Mouse (Mus musculus): Measurements from ENCODE around the gene Slc51a.

Gene Slc51a

GRCm38 (mm10) chr16:32434691-32435090, 53.0 kb downstream of the Slc51a start:
- in situ Hi-C loops (cut with MboI, MseI), result loop anchor here in 1 of 2 experiments (25.0 kb wide), 1 partner anchor 1528 kb away; the partner anchor contains the start of gene Umps

GRCm38 (mm10) chr16:32434066-32434465, 53.6 kb downstream of the Slc51a start:
- in situ Hi-C loops (cut with MboI, MseI), result loop anchor here in 1 of 2 experiments (25.0 kb wide), 1 partner anchor 1528 kb away; the partner anchor contains the start of gene Umps

GRCm38 (mm10) chr16:32433138-32433537, 54.5 kb downstream of the Slc51a start:
- in situ Hi-C loops (cut with MboI, MseI), result loop anchor here in 1 of 2 experiments (25.0 kb wide), 1 partner anchor 1529 kb away; the partner anchor contains the start of gene Umps

- in situ Hi-C loops (cut with MboI, MseI), result loop anchor here in 1 of 2 experiments (25.0 kb wide), 1 partner anchor 1530 kb away; the partner anchor contains the start of gene Umps
These were observed 55.8 kb downstream of the Slc51a start for GRCm38 (mm10) chr16:32431926-32432325.

GRCm38 (mm10) chr16:32431047-32431591, 56.6 kb downstream of the Slc51a start:
- in situ Hi-C loops (cut with MboI, MseI), result loop anchor here in 1 of 2 experiments (25.0 kb wide), 1 partner anchor 1531 kb away; the partner anchor contains the start of gene Umps

DNA sequence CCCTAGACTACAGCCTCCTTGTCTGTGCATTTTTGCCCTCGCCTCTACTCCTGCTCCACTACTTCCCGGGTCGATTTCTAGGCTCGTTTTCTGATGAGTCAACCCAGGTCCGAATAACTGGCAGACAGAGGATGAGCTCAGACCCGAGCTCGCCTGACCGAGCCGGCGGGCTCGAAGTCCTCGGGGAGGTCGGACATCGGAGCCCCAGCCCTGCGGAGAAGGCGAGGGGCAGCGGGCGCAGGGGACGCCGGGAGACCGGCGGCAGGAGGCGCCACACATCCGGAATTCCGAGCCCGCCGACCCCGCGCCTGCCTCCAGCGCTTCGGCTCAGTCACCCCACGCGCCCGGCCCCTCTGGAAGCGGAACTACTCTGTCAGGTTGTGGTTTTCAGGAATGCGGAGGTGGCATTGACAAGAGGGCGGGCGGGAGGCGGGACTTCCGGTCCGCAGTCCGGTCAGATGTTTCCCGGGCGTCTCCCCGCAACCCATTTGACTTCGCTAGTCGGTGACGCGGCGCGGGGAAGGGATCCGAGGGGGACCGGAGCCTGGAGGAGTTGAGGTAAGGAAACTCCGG, 57.1 kb downstream of the Slc51a start, which contains the start of gene Pcyt1a:
TSS of gene Pcyt1a (plus strand) at position 448 of the 573 bp plus-strand sequence.
- in situ Hi-C loops (cut with MboI, MseI), result loop anchor here in 1 of 2 experiments (25.0 kb wide), 1 partner anchor 1532 kb away; the partner anchor contains the start of gene Umps

- in situ Hi-C loops (cut with MboI, MseI), result loop anchor here in 1 of 2 experiments (25.0 kb wide), 1 partner anchor 1535 kb away; the partner anchor contains the start of gene Umps
These were observed 60.2 kb downstream of the Slc51a start for GRCm38 (mm10) chr16:32427506-32427905.
